Mouse (Mus musculus): Measurements from ENCODE around the gene Flt4. TPM values are rescaled to one million over a fixed set of nuclear protein-coding genes. Genes with fewer than 3 reads are reported as not detected.
"Not testable (repeated sequence)": the region's sequence is repeated elsewhere in the genome, so short reads cannot be mapped to it uniquely, and the experiment has no call there.

Flt4 gene
- 6.1 and 7.8 TPM in 2 replicates for polyA plus RNA-seq (2015; fragmentation: Nextera tagmentation; extraction: Ambion mirVana)

- H3K4me1 ChIP-seq (replicated peaks) = peaks cover 27% of the 10 kb centered on the region
- peak within 1 kb of the TSS; percentile 86 for H3K4me2 ChIP-seq
- 3% methylated on average over 50 of the region's 61 CpGs for WGBS
- H3K9me3 ChIP-seq (replicated peaks); H3K36me3 ChIP-seq: not testable (repeated sequence)
- H3K27me3 ChIP-seq = peaks cover 17% of the 10 kb centered on the region
- ATAC-seq (replicated peaks; ENCODE audit: insufficient number of reproducible peaks, insufficient read depth, low FRiP score, low read depth) = peak; percentile 86
- peak within 1 kb of the TSS; percentile 64 for H3K4me3 ChIP-seq
- peak within 1 kb of the TSS; percentile 39; the same call in 1 of the 2 replicates for H3K27ac ChIP-seq
- H3K9ac ChIP-seq = peak within 1 kb of the TSS; percentile 54
Observed at GRCm38 (mm10) chr11:49608938-49609867, at the start of gene Flt4. Gene Flt4 (plus strand): TSS chr11:49609263.

GRCm38 (mm10) chr11:49575054-49575453 lies 34.0 kb upstream of the Flt4 start:
- not testable (repeated sequence) for H3K36me3 ChIP-seq; H3K9ac ChIP-seq; H3K27me3 ChIP-seq; H3K4me1 ChIP-seq (replicated peaks); H3K9me3 ChIP-seq (replicated peaks); H3K27ac ChIP-seq; H3K4me3 ChIP-seq; ATAC-seq (replicated peaks; ENCODE audit: insufficient number of reproducible peaks, insufficient read depth, low FRiP score, low read depth); H3K4me2 ChIP-seq
- 35% methylated on average over 2 of the region's 2 CpGs for WGBS

GRCm38 (mm10) chr11:49580452-49580851 lies 28.6 kb upstream of the Flt4 start:
- H3K4me1 ChIP-seq (replicated peaks); H3K9me3 ChIP-seq (replicated peaks); H3K27ac ChIP-seq; H3K9ac ChIP-seq; H3K4me2 ChIP-seq; H3K36me3 ChIP-seq; H3K27me3 ChIP-seq; H3K4me3 ChIP-seq; ATAC-seq (replicated peaks; ENCODE audit: insufficient number of reproducible peaks, insufficient read depth, low FRiP score, low read depth): not testable (repeated sequence)
- WGBS = 76% methylated on average over 8 of the region's 8 CpGs

DNA sequence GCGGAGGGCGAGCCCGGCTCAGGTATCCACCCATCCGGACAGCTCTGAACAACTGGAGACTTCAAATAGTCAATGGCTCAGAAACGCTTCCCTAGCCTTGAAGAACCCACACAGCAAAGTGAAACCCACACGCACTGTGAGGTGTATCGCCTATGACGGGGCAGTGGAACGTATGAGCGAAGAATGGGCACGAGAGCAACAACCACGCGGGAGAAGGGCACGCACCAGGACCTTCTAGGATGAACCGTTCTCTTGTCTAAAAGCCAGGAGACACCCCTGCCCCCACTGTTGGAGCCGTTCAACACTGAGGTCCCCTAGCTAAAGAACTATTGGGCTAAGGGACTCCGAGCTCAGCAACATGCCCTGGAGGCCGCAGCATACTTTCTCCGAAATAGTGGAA lies 18.9 kb upstream of the Flt4 start:
- Histone ChIP-seq H3K9ac (no peak overlapping the region), H3K36me3 (no peaks in the 10 kb centered on the region), H3K4me1 (replicated peaks) (no peaks in the 10 kb centered on the region), H3K9me3 (replicated peaks) (no peaks in the 10 kb centered on the region), H3K4me3 (no peak overlapping the region), H3K27me3 (no peaks in the 10 kb centered on the region), H3K27ac (no peak overlapping the region), H3K4me2 (no peak overlapping the region)
- ATAC-seq (replicated peaks; ENCODE audit: insufficient number of reproducible peaks, insufficient read depth, low FRiP score, low read depth) = no peak
- 85% methylated on average over 19 of the region's 19 CpGs for WGBS

GRCm38 (mm10) chr11:49597149-49597548 lies 11.9 kb upstream of the Flt4 start:
- not testable (repeated sequence) for ATAC-seq (replicated peaks; ENCODE audit: insufficient number of reproducible peaks, insufficient read depth, low FRiP score, low read depth); H3K4me3 ChIP-seq; H3K4me2 ChIP-seq; H3K36me3 ChIP-seq; H3K4me1 ChIP-seq (replicated peaks); H3K9me3 ChIP-seq (replicated peaks); H3K9ac ChIP-seq; H3K27me3 ChIP-seq; H3K27ac ChIP-seq
- WGBS = 63% methylated on average over 2 of the region's 2 CpGs

GRCm38 (mm10) chr11:49608306-49608705 lies 757 bp upstream of the Flt4 start:
- not testable (repeated sequence) for H3K27ac ChIP-seq; H3K4me3 ChIP-seq; H3K9ac ChIP-seq; ATAC-seq (replicated peaks; ENCODE audit: insufficient number of reproducible peaks, insufficient read depth, low FRiP score, low read depth); H3K36me3 ChIP-seq; H3K9me3 ChIP-seq (replicated peaks); H3K4me2 ChIP-seq
- Histone ChIP-seq H3K4me1 (replicated peaks) (peaks cover 21% of the 10 kb centered on the region), H3K27me3 (peaks cover 15% of the 10 kb centered on the region)
- WGBS = 83% methylated on average over 5 of the region's 5 CpGs

DNA sequence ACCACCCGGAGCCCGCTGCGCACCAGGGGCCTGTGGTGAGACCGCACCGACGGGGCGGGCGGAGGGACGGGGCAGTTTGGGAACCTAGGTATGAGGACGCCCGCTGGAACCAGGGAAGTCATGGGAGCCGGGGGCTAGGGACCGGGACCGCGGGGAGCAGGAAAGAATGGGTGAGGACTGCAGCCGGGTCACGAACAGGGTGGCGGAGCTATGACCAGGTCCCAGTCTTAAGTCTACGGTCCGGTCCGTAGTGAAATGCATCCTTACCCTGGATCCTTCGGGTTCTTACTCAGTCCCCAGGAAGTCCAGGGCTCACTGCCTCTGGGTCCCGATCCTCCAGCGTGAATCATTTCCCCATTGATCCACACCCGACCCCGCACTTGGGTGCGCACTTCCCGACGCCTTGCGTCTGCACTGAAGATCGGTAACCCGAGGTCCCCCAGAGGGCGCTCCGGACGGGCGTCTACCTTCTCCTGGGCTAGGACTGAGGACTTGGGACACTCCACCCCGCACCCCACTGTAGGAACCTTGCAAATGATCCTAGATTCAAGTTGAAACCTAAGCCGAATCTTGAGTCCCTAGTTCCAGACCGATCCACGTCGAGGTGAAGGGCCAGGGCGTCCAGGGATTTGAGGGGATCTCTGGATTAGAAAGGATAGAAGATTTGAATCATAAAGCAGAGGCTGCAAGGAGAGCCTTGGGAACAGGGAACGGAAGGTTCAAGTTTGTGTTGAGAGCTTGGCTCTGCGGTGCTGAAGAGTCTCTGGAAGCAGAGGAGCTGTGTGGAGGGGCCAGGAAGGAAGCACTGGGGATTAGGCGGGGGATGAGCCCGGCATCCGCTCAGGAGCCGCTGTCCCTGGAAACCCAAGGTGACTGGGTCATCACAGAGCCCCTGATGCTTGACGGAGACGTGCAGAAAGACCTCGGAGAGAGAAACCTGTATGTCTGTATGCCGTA lies 1.1 kb downstream of the Flt4 start:
- H3K9me3 ChIP-seq (replicated peaks); H3K36me3 ChIP-seq: not testable (repeated sequence)
- WGBS = 2% methylated on average over 52 of the region's 52 CpGs
- peaks cover 18% of the 10 kb centered on the region for H3K27me3 ChIP-seq
- peak overlapping the region; percentile 64 for H3K4me3 ChIP-seq
- peak overlapping the region; percentile 86 for H3K4me2 ChIP-seq
- H3K9ac ChIP-seq = peak overlapping the region; percentile 54
- H3K27ac ChIP-seq = peak overlapping the region; percentile 39; the same call in 1 of the 2 replicates
- ATAC-seq (replicated peaks; ENCODE audit: insufficient number of reproducible peaks, insufficient read depth, low FRiP score, low read depth) = peak; percentile 36; the same call in 1 of the 2 replicates
- peaks cover 27% of the 10 kb centered on the region for H3K4me1 ChIP-seq (replicated peaks)

- peaks cover 27% of the 10 kb centered on the region for H3K4me1 ChIP-seq (replicated peaks)
- not testable (repeated sequence) for H3K27ac ChIP-seq; H3K9me3 ChIP-seq (replicated peaks); H3K9ac ChIP-seq; ATAC-seq (replicated peaks; ENCODE audit: insufficient number of reproducible peaks, insufficient read depth, low FRiP score, low read depth); H3K36me3 ChIP-seq
- WGBS = 37% methylated on average over 3 of the region's 3 CpGs
- H3K27me3 ChIP-seq = peaks cover 18% of the 10 kb centered on the region
- peak overlapping the region; percentile 35 for H3K4me2 ChIP-seq
- peak overlapping the region; percentile 22; the same call in 1 of the 2 replicates for H3K4me3 ChIP-seq
Observed at GRCm38 (mm10) chr11:49611349-49611748, 2.3 kb downstream of the Flt4 start.

DNA sequence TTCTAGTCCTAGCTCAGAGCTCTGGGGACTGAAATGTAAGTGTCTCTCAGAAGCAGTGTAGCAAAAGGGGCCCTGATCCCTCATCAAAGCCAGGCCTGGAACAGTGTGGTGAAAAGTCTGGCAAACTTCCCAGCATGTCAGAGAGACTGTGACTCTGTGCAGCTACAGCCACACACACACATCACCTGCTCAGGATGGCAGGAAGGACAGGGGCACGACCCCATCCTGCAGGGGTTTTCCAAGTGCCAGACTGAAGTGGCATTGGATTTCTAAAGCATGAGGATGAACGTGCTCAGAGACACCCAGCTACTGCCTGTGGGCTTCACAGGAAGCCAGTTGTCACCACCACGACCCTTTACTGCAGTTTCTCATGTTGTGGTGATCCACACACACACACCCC lies 3.1 kb downstream of the Flt4 start:
- Histone ChIP-seq H3K4me1 (replicated peaks) (peaks cover 27% of the 10 kb centered on the region), H3K4me2 (no peak overlapping the region; the same call in 1 of the 2 replicates), H3K4me3 (no peak overlapping the region), H3K27me3 (peaks cover 16% of the 10 kb centered on the region), H3K27ac (no peak overlapping the region), H3K9ac (no peak overlapping the region), H3K36me3 (no peaks in the 10 kb centered on the region), H3K9me3 (replicated peaks) (no peaks in the 10 kb centered on the region)
- WGBS = 21% methylated on average over 3 of the region's 3 CpGs
- ATAC-seq (replicated peaks; ENCODE audit: insufficient number of reproducible peaks, insufficient read depth, low FRiP score, low read depth) = no peak

DNA sequence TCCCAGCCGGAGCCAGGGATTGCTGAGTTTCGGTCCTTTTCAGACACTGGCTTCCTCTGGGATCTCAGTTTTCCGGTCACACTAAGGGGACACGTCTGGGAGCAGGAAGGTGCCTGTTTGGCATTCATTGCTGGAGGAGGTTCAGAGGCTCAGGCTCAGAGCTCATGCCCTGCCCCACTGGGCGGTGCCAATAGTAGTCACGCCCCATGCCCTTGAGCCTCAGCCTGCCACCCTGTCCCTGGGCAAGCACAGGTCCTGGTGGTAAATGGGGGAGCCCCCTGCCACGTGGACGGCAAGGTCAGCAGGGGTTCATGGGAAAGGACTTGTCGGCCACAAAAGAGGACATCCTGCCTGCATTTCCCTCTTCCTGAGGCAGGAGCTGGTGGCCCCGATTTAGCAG lies 4.3 kb downstream of the Flt4 start:
- Histone ChIP-seq H3K9ac (no peak overlapping the region), H3K36me3 (no peaks in the 10 kb centered on the region), H3K4me2 (peak overlapping the region; percentile 31), H3K27me3 (peaks cover 13% of the 10 kb centered on the region), H3K9me3 (replicated peaks) (no peaks in the 10 kb centered on the region), H3K27ac (no peak overlapping the region), H3K4me1 (replicated peaks) (peaks cover 27% of the 10 kb centered on the region), H3K4me3 (no peak overlapping the region)
- 8% methylated on average over 10 of the region's 10 CpGs for WGBS
- ATAC-seq (replicated peaks; ENCODE audit: insufficient number of reproducible peaks, insufficient read depth, low FRiP score, low read depth) = no peak; the same call in 1 of the 2 replicates

All from heart, embryonic 15.5 days (tissue).